Mouse (Mus musculus) hindbrain, embryonic 15.5 days (tissue): ENCODE data around the gene Acadvl. TPM values are rescaled to one million over a fixed set of nuclear protein-coding genes. Genes with fewer than 3 reads are reported as not detected.

Source experiments
- ATAC-seq: fragments of 200-750 bp; cut with Nextera tagmentation; 2 replicates; pipeline ENCODE4 v1.8.0; 2017; ENCODE audit warnings: low read depth, moderate number of reproducible peaks, moderate TSS enrichment; ENCODE audit not compliant: low FRiP score
- H3K27ac ChIP-seq: fragments of 300-500 bp; sonication (generic); replicated peaks from 2 replicates; pipeline ENCODE4 v1.5.1; 2015; ENCODE audit warnings: mild to moderate bottlenecking, inconsistent platforms
- H3K27me3 ChIP-seq: fragments of 300-500 bp; sonication (generic); 2 replicates; pipeline ENCODE4 v1.6.1; 2015; ENCODE audit warnings: control low read depth, inconsistent platforms
- H3K36me3 ChIP-seq: fragments of 300-500 bp; sonication (generic); 2 replicates; pipeline ENCODE4 v1.6.1; 2015; ENCODE audit warnings: control low read depth, inconsistent platforms
- H3K4me1 ChIP-seq: fragments of 300-500 bp; sonication (generic); replicated peaks from 2 replicates; pipeline ENCODE4 v1.6.1; 2015; ENCODE audit warnings: control low read depth, inconsistent platforms
- H3K4me2 ChIP-seq: fragments of 300-500 bp; sonication (generic); 2 replicates; pipeline ENCODE4 v1.6.1; 2015; ENCODE audit warnings: moderate library complexity, mild to moderate bottlenecking, inconsistent platforms
- H3K4me3 ChIP-seq: fragments of 300-500 bp; sonication (generic); 2 replicates; pipeline ENCODE4 v1.5.1; 2015; ENCODE audit warnings: mild to moderate bottlenecking, inconsistent platforms
- H3K9ac ChIP-seq: fragments of 300-500 bp; sonication (generic); 2 replicates; pipeline ENCODE4 v1.6.1; 2015; ENCODE audit warnings: inconsistent platforms
- H3K9me3 ChIP-seq: fragments of 300-500 bp; sonication (generic); 2 replicates; pipeline ENCODE4 v1.6.1; 2016; ENCODE audit warnings: control low read depth, inconsistent platforms
- WGBS: fragments of 180-500 bp; shearing (Covaris S2); methylation state at CpG from one replicate; pipeline ENCODE4 v1.1.7; 2015; 5-methylcytosine and 5-hydroxymethylcytosine counted together
- polyA plus RNA-seq: library from polyadenylated mRNA; unstranded; fragments of >200 nt; fragmentation: Nextera tagmentation; extraction: Ambion mirVana; gene quantifications from 2 replicates; pipeline ENCODE4 v1.2.1, GENCODE M21; 2015

The Acadvl gene
- polyA plus RNA-seq, 1 experiment from 2014 or later, result 58.0 TPM

DNA sequence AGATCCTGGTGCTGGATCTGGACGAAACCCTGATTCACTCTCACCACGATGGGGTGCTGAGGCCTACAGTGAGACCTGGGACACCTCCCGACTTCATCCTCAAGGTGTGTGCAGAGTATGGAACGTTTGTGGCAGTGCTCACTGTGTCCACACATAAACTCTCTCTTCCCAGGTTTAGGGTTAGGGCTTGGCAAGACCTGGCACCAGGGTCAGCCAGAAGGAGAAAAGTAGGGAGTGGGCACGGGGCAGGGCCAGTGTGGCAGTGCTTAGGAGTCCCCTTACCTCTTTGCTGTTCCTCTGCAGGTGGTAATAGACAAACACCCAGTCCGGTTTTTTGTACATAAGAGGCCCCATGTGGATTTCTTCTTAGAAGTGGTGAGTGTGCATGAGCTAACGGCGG is 30.8 kb downstream of the Acadvl start:
- Histone ChIP-seq H3K9ac (no peak overlapping the region), H3K36me3 (peaks cover 44% of the 10 kb centered on the region), H3K9me3 (no peaks in the 10 kb centered on the region), H3K27me3 (no peaks in the 10 kb centered on the region), H3K4me1 (peaks cover 26% of the 10 kb centered on the region), H3K4me3 (no peak overlapping the region), H3K4me2 (no peak overlapping the region), H3K27ac (no peak overlapping the region)
- ATAC-seq, result no peak
- 94% methylated on average over 8 of the region's 8 CpGs for WGBS

DNA sequence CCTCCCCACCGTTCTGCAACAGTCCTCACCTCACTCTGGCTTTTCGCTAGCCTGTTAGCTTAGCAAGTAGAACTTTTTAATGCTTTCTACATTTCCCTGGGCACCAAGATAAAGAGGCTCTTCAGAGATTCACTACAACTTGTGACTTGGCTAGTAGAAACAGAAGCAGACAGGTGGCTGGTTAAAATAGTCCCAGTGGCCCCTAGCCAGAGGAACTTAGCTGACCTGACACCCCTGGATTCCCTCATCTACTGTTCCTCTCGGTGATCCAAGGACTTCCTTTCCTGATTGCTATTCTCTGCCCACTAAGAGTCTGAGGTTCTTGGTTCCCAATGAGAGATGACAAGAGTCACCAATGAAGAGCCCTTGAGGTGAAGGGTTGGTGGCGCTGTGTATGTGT is 31.8 kb downstream of the Acadvl start:
- peaks cover 34% of the 10 kb centered on the region for H3K36me3 ChIP-seq
- 93% methylated on average over 4 of the region's 4 CpGs for WGBS
- H3K4me3 ChIP-seq, result peak overlapping the region; percentile 100; the same call in 1 of the 2 replicates

DNA sequence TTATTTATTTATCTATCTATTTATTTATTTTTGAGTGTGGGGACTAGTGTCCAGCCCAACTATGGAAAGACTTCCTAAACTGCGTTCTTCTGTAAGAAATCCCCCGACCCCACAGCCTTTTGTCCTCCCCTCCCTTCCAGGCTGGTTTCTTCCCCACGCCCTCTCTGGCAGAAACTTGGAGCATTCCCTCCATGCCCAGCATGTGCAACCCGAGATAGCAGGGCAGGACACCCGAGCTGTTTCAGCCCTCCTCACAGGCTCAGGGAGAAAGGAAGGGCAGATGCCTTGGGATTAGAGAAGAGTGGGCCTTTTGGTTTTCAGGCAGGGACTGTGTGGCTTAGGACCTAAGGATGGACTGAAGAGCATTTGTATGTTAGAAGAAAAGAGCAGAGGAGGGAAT is 32.3 kb downstream of the Acadvl start:
- Histone ChIP-seq H3K27ac (no peak overlapping the region), H3K4me3 (peak overlapping the region; percentile 100), H3K9me3 (no peaks in the 10 kb centered on the region), H3K27me3 (no peaks in the 10 kb centered on the region), H3K9ac (peak overlapping the region; percentile 100; the same call in 1 of the 2 replicates), H3K36me3 (peaks cover 29% of the 10 kb centered on the region), H3K4me2 (peak overlapping the region; percentile 95), H3K4me1 (peaks cover 40% of the 10 kb centered on the region)
- WGBS, result 36% methylated on average over 5 of the region's 5 CpGs
- no peak for ATAC-seq

More for the DNA sequence above, 31.8 kb downstream of the Acadvl start:
- Histone ChIP-seq H3K27me3 (no peaks in the 10 kb centered on the region), H3K27ac (no peak overlapping the region), H3K4me2 (peak overlapping the region; percentile 95; the same call in 1 of the 2 replicates), H3K9ac (peak overlapping the region; percentile 100; the same call in 1 of the 2 replicates), H3K4me1 (peaks cover 36% of the 10 kb centered on the region), H3K9me3 (no peaks in the 10 kb centered on the region)
- ATAC-seq, result no peak

DNA sequence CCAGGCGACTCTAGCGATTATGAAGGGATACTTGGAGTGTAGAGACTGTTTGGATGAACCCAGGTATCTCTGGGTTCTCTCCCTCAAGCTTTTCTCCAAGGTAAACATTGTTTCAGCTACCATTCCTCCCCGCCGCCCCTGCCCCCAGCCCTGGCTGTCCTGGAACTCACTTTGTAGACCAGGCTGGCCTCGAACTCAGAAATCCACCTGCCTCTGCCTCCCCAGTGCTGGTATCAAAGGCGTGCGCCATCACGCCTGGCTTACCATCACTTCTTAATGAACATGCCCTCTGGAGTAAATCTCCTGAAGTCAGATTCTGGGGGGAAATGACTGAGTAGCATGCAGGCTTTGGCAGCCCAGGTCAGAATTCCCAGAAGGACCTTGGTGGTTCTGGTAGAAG is 33.0 kb downstream of the Acadvl start, which contains the start of gene Elp5:
Gene Elp5, minus strand, starts transcription at position 293 of the 400 bp plus-strand sequence.
- Histone ChIP-seq H3K4me1 (peaks cover 40% of the 10 kb centered on the region), H3K4me3 (peak within 1 kb of the TSS; percentile 100), H3K9me3 (no peaks in the 10 kb centered on the region), H3K36me3 (peaks cover 27% of the 10 kb centered on the region), H3K27ac (peak within 1 kb of the TSS; percentile 100), H3K4me2 (peak within 1 kb of the TSS; percentile 95), H3K9ac (peak within 1 kb of the TSS; percentile 100), H3K27me3 (no peaks in the 10 kb centered on the region)
- ATAC-seq, result no peak
- 65% methylated on average over 8 of the region's 8 CpGs for whole genome bisulfite sequencing

DNA sequence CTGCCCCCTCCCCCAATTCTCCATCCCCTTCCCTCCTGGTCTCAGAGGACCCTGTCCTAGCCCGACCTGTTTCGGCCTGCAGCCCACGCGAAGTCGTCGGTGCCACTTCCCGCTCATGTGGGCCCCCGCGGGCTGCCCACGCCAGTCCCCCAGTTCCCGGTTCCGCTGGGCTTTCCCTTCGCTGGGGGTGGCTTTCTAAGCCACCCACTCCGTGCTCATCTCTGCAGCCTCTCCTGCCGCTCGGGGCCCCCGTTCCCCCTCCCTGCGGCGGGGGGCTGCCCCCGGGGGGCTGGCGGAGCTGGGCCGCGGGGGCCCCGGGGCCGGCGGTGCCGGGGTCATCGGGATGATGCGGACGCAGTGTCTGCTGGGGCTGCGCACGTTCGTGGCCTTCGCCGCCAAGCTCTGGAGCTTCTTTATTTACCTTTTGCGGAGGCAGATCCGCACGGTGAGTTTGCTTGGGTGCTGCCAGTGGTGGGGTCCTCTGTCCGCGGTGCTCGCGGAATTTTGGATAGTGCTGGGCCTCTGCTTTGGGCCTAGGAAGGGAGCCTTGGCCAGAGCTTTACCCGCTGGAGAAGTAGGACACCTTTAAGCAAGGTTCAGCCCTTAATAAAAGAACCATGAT is 34.0 kb downstream of the Acadvl start, which contains the start of gene Ctdnep1:
Gene Ctdnep1, plus strand, starts transcription at position 16 of the 622 bp plus-strand sequence.
- peak; percentile 54; the same call in 1 of the 2 replicates for ATAC-seq
- Histone ChIP-seq H3K9ac (peak within 1 kb of the TSS; percentile 100), H3K4me2 (peak within 1 kb of the TSS; percentile 95), H3K27ac (peak within 1 kb of the TSS; percentile 100), H3K4me1 (peaks cover 40% of the 10 kb centered on the region), H3K27me3 (no peaks in the 10 kb centered on the region), H3K9me3 (no peaks in the 10 kb centered on the region), H3K36me3 (peaks cover 32% of the 10 kb centered on the region), H3K4me3 (peak within 1 kb of the TSS; percentile 100)
- WGBS, result under 1% methylated on average over 37 of the region's 43 CpGs

DNA sequence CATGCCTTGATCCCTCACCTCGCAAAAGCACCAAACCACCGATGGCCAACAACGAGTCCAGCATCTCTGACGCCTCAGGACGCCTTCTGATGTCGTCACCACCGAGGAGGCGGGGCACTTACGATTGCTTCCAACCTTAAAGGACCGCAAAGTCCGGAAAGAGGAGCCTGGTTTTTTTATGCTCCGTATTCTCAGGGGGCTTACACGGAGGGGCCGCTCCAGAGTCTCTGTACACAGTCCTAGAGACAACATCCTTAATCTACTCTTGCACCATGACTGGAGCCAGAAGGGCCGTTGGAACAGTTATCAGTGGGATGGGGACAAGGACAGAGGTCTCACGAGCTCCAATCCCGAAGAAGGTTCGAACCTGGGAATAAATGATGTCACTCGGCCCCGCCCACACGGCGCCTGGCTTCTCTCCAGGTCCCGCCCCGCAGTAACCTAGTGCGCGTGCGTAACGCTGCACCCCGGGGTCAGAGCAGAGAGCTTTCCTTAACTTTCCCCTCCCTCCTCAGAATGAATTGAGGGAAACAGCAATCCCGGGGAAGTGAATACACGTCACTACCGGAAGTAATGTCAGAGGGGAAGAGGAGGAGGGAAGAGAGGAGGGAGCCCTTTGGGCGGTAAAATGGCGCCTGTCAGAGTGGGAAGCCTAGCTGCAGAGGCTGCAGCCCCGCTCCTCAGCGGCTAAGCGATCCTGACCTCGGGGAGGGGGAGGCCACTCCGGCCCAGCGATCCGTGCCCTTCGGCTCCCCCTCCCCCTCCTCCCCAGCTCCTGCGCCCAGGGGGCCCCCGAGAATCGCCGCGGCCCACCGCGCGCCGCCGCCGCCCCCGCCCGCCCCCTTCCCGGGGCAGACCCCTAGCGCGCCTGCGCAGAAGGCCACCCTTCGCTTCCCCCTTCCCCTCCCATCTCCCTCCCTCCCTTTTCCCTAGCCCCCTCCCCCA is 34.7 kb downstream of the Acadvl start:
- Histone ChIP-seq H3K4me1 (peaks cover 40% of the 10 kb centered on the region), H3K27ac (peak overlapping the region; percentile 100), H3K9ac (peak overlapping the region; percentile 100), H3K4me3 (peak overlapping the region; percentile 100), H3K27me3 (no peaks in the 10 kb centered on the region), H3K36me3 (peaks cover 34% of the 10 kb centered on the region), H3K4me2 (peak overlapping the region; percentile 95), H3K9me3 (no peaks in the 10 kb centered on the region)
- under 1% methylated on average over 34 of the region's 60 CpGs for WGBS
- peak; percentile 95 for ATAC-seq

DNA sequence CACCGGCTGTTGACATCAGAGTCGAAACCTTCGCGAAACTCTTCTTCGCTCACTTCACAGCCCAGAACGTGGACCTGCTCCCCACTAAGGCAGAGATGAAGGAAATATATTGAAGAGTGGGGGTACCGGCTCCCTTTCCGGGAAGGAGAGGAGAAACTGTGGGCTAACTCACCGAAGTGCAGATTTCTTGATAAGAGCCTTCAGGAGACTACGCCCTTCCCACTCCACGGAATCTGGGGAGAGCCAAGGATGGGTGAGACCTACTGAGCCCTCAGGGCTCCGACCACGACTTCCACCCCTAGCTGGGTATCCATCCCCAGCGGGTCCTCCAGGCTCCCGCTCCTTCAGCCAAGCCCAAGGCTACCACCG is 35.4 kb downstream of the Acadvl start:
- H3K36me3 ChIP-seq, result peaks cover 34% of the 10 kb centered on the region
- peaks cover 40% of the 10 kb centered on the region for H3K4me1 ChIP-seq
- WGBS, result 4% methylated on average over 16 of the region's 16 CpGs
- no peak for ATAC-seq
- peak overlapping the region; percentile 100 for H3K9ac ChIP-seq
- peak overlapping the region; percentile 100 for H3K27ac ChIP-seq
- peak overlapping the region; percentile 100 for H3K4me3 ChIP-seq
- H3K9me3 ChIP-seq, result no peaks in the 10 kb centered on the region
- peak overlapping the region; percentile 90 for H3K4me2 ChIP-seq
- H3K27me3 ChIP-seq, result no peaks in the 10 kb centered on the region

DNA sequence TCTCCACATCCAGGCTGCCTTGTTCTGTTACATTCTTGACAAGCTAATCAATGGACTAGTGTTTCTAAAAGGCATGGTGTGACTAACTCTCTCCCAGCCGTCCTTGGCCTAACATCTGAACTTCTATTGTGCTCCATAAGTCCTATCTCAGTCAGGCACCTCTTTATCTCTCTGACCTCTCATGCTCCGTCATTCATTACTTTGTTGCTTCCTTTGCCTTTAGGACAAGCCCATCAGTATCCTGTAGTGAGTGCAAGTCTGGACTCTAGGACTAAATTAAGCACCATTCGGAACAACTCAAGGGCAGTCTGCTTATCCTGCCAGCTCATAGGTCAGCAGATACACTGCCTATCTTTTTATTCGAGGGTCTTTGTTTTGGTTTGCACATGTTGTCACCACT is 38.9 kb downstream of the Acadvl start:
- no peak for ATAC-seq

DNA sequence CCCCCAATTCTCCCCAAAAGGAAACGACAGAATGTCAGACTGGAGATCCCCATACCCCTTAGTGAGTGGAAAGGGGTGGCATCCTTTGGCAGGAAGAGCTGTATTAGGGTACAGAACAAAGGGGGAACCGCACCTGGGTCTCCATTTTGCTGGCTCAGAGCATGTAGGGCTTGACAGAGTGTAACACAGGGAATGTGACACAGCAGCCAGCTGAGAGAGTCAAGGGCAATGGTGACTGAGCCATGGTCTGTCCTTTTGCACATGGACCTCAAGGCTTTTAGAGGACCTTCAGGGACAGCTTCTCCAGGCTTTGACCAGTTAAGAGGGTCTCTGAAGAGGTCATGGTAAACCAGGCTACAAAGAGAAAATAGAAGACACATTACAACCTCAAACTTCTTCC is 40.3 kb downstream of the Acadvl start:
- H3K4me1 ChIP-seq, result peaks cover 18% of the 10 kb centered on the region
- H3K4me2 ChIP-seq, result no peak overlapping the region
- H3K9ac ChIP-seq, result no peak overlapping the region
- WGBS, result 96% methylated on average over 2 of the region's 2 CpGs
- no peak overlapping the region for H3K4me3 ChIP-seq
- H3K27me3 ChIP-seq, result no peaks in the 10 kb centered on the region
- H3K27ac ChIP-seq, result no peak overlapping the region
- H3K36me3 ChIP-seq, result peaks cover 67% of the 10 kb centered on the region
- ATAC-seq, result no peak
- H3K9me3 ChIP-seq, result no peaks in the 10 kb centered on the region

More for the DNA sequence above, 38.9 kb downstream of the Acadvl start:
- Histone ChIP-seq H3K4me1 (peaks cover 18% of the 10 kb centered on the region), H3K27ac (no peak overlapping the region), H3K4me3 (no peak overlapping the region), H3K27me3 (no peaks in the 10 kb centered on the region), H3K36me3 (peaks cover 58% of the 10 kb centered on the region), H3K9me3 (no peaks in the 10 kb centered on the region), H3K4me2 (no peak overlapping the region), H3K9ac (no peak overlapping the region)
- 89% methylated on average over 4 of the region's 4 CpGs for WGBS

DNA sequence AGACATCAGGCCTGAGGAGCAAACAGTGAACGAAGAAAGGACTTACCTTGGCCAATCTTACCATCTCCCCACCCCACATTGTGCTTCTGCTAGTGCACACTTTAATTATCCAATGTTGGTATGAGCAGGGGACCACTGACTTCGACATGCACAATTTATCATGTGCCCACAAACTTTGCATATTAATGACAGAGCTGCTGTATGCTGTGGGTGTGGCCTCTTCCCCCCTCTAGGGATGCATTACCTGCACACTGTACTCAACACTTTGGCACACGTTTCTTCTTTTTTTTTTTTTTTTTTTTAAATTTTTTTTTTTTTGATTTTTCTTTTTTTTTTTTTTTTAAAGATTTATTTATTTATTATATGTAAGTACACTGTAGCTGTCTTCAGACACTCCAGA is 44.4 kb downstream of the Acadvl start:
- Histone ChIP-seq H3K9ac (no peak overlapping the region), H3K27ac (no peak overlapping the region), H3K4me1 (peaks cover 11% of the 10 kb centered on the region), H3K9me3 (no peaks in the 10 kb centered on the region), H3K36me3 (peaks cover 67% of the 10 kb centered on the region), H3K4me2 (no peak overlapping the region), H3K27me3 (peaks cover 30% of the 10 kb centered on the region), H3K4me3 (no peak overlapping the region)
- no peak for ATAC-seq
- WGBS, result 86% methylated on average over 3 of the region's 3 CpGs

DNA sequence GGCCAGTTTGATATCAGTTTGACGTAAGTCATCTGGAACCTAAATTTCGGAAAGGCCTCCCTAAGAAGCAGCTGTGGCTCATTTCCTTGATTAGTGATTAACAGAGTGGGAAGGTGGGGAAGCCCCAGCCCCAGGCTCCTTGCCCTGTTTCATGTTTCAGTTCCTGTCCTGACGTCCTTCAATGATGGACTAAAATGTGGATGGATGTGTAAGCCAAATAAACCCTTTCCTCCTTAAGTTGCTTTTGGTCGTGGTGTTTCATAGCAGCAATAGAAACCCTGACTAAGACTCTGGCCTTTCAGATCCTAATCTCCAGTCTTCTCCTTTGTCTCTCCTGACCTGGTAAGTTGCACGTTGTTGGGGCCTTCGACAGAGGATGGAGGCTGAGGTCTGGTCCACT is 45.0 kb downstream of the Acadvl start:
- WGBS, result 94% methylated on average over 6 of the region's 6 CpGs
- Histone ChIP-seq H3K27ac (no peak overlapping the region), H3K9ac (no peak overlapping the region), H3K27me3 (peaks cover 35% of the 10 kb centered on the region), H3K4me2 (no peak overlapping the region), H3K4me1 (peaks cover 15% of the 10 kb centered on the region), H3K36me3 (peaks cover 62% of the 10 kb centered on the region), H3K9me3 (no peaks in the 10 kb centered on the region), H3K4me3 (no peak overlapping the region)
- ATAC-seq, result no peak

DNA sequence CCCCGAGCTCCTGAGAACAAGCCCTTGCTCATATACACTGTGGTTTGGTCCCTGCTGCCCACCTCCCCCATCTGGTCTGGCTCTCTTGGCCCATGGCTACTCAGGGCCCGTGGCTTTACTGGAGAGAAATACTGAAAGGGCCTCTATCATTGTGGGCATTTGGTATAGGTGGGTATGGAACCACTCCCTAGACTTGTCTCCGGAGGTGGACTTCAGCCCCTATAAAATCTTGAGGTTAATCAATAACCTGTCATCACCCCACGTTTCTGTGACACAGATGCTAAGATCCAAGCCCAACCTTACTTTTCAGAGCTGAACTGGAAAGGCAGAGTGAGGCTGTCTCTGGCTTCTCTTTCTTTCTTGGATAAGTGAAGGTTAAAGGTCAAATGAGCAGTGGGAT is 46.4 kb downstream of the Acadvl start:
- H3K27ac ChIP-seq, result no peak overlapping the region
- no peaks in the 10 kb centered on the region for H3K9me3 ChIP-seq
- H3K9ac ChIP-seq, result no peak overlapping the region
- H3K4me1 ChIP-seq, result peaks cover 15% of the 10 kb centered on the region
- H3K27me3 ChIP-seq, result peaks cover 49% of the 10 kb centered on the region
- no peak overlapping the region for H3K4me2 ChIP-seq
- H3K36me3 ChIP-seq, result peaks cover 48% of the 10 kb centered on the region
- no peak for ATAC-seq
- 87% methylated on average over 4 of the region's 4 CpGs for WGBS
- H3K4me3 ChIP-seq, result no peak overlapping the region
